Mouse (Mus musculus) embryonic fibroblast, embryonic 13.5 days (primary cell): ENCODE measurements around the gene Olfr1504. TPM values are rescaled to one million over a fixed set of nuclear protein-coding genes. Genes with fewer than 3 reads are reported as not detected.
"Not testable (repeated sequence)": the region's sequence is repeated elsewhere in the genome, so short reads cannot be mapped to it uniquely, and the experiment has no call there.

Experiments used
- H3K27ac ChIP-seq: 2 replicates; pipeline ENCODE4 v1.5.1; 2012; ENCODE audit warnings: low read length, control low read depth, inconsistent platforms; ENCODE audit not compliant: insufficient read depth
- H3K4me1 ChIP-seq: 2 replicates; pipeline ENCODE4 v1.6.1; 2011; ENCODE audit warnings: low read length; ENCODE audit not compliant: control insufficient read depth, insufficient read depth
- H3K4me3 ChIP-seq: 2 replicates; pipeline ENCODE4 v1.5.1; 2011; ENCODE audit warnings: mild to moderate bottlenecking, control low read depth, low read length; ENCODE audit not compliant: insufficient read depth
- CTCF ChIP-seq: IDR thresholded peaks from 2 replicates; pipeline ENCODE4 v1.5.1; 2011; ENCODE audit warnings: mild to moderate bottlenecking, control low read depth, low read length, moderate library complexity, borderline replicate concordance; ENCODE audit not compliant: insufficient read depth
- POLR2A ChIP-seq: IDR thresholded peaks from 2 replicates; pipeline ENCODE4 v1.6.1; 2011; ENCODE audit warnings: low read depth, mild to moderate bottlenecking, control low read depth, low read length, moderate library complexity
- polyA plus RNA-seq: library from polyadenylated mRNA; stranded (reverse); fragments of >200 nt; gene quantifications from 2 replicates; pipeline ENCODE4 v1.2.4, GENCODE M21; 2011; ENCODE audit warnings: low read depth; ENCODE audit not compliant: missing spikeins, insufficient read length

Olfr1504 gene
- polyA plus RNA-seq = not detected in 2 replicates

DNA sequence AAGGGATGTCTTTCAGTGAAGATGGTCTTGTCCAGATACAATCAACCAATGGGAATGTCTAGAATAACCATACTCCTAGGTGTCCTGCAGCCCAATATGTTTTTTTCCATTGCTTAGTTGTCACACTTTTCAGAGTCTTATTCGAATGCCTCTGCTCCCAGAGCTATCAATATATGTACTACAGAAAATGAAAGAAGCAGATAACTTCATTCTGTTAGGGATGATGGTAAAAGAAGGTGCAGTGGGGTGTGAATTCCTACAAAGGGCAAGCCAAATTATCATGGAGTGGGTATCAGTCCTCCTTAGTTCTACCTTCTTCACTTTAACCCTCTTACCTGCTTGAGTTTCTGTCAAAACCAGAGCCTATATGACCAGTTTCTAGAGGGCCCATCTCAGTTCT is at the start of gene Olfr1504:
TSS of gene Olfr1504 (minus strand) at position 101 of the 400 bp plus-strand sequence.
- no peak for TF ChIP-seq POLR2A
- H3K4me3 ChIP-seq = no peak within 1 kb of the TSS
- H3K27ac ChIP-seq = no peak within 1 kb of the TSS
- no peaks in the 10 kb centered on the region for H3K4me1 ChIP-seq

DNA sequence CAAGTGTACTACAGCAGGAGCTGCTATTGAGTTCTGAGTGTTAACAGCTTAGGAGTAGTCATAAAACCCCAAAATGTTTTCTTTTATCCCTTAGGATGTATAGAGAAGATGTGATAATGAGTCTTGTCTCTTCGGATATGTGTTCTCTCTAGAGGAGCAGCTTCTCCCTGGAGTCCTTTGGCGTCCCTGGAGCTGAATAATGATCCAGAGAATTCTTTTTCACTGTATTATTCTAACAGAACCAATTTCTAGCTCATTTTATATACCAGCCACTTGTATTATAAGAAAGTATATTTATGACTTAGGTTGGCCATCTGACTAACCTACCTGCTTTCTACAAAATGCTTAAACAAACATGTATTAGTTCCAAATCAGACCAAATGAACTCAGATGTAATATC is 15.5 kb upstream of the Olfr1504 start, which contains the start of gene Olfr1505:
TSS of gene Olfr1505 (plus strand) at position 301 of the 400 bp plus-strand sequence.
- Histone ChIP-seq H3K4me1 (no peaks in the 10 kb centered on the region), H3K4me3 (no peak within 1 kb of the TSS), H3K27ac (no peak within 1 kb of the TSS)
- TF ChIP-seq CTCF (no peak), POLR2A (no peak)

DNA sequence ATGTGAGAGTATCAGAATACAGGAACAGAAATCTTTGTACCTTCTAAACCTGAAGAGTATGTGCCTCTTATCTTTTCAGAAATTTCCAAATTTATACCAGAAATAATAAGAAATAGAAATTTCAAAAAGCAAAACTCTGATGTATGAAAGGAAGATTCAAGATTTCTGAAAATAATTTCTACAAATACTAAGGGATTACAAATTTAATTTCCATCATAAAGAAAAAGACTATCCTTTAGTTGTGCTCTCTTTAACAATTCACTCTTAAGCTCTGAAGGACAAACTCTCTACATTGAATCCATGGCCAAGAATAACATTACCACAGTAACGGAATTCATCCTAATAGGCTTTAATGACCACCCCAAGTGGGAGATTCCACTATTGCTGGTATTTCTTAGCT is 36.2 kb downstream of the Olfr1504 start, which contains the start of gene Olfr1502:
TSS of gene Olfr1502 (plus strand) at position 301 of the 400 bp plus-strand sequence.
- H3K27ac ChIP-seq = no peak within 1 kb of the TSS
- no peaks in the 10 kb centered on the region for H3K4me1 ChIP-seq
- no peak for TF ChIP-seq POLR2A
- TF ChIP-seq CTCF = no peak
- H3K4me3 ChIP-seq = no peak within 1 kb of the TSS

DNA sequence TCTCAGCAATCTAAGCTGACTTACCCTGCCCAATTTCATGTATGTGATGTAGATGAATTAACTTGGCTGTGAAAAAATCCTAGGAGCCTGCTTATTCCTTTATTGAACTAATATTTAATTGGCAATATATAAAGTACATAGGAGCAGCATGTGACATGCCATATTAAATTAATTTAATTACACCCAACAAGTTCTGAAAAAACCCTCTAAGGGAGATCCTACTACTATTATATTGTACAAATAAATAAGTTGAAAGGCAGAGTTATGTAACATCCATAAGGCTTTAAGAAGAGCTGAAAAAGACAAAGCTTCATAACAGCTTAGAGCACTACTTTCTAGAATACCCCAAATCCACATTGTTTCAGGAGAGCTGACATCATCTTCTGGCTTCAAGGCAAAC is 47.1 kb downstream of the Olfr1504 start, which contains the start of gene Olfr1501:
TSS of gene Olfr1501 (minus strand) at position 101 of the 400 bp plus-strand sequence.
- H3K4me1 ChIP-seq = not testable (repeated sequence)

More for the DNA sequence above, 47.1 kb downstream of the Olfr1504 start, which contains the start of gene Olfr1501:
- H3K27ac ChIP-seq, H3K4me3 ChIP-seq: not testable (repeated sequence)

Other genes starting within 250 kb of the Olfr1504 start
- not detected in 2 replicates for gene Olfr1490, start 246.8 kb downstream of the Olfr1504 start, polyA plus RNA-seq
- gene Olfr1491, start 200.7 kb downstream of the Olfr1504 start, polyA plus RNA-seq = not detected in 2 replicates
- not detected in 2 replicates for gene Olfr1493-ps1, start 174.7 kb downstream of the Olfr1504 start, polyA plus RNA-seq
- not detected in 2 replicates for gene Olfr1494, start 158.2 kb downstream of the Olfr1504 start, polyA plus RNA-seq
- gene Olfr1495, start 133.3 kb downstream of the Olfr1504 start, polyA plus RNA-seq = not detected in 2 replicates
- not detected in 2 replicates for gene Olfr1496, start 120.0 kb downstream of the Olfr1504 start, polyA plus RNA-seq
- not detected in 2 replicates for gene Olfr1497, start 99.7 kb downstream of the Olfr1504 start, polyA plus RNA-seq
- gene Olfr1499, start 78.5 kb downstream of the Olfr1504 start, polyA plus RNA-seq = not detected in 2 replicates
- not detected in 2 replicates for gene Olfr1500, start 67.4 kb downstream of the Olfr1504 start, polyA plus RNA-seq
- gene Olfr1501, start 47.2 kb downstream of the Olfr1504 start, polyA plus RNA-seq = not detected in 2 replicates
- gene Olfr1502, start 36.1 kb downstream of the Olfr1504 start, polyA plus RNA-seq = not detected in 2 replicates
- not detected in 2 replicates for gene Olfr1505, start 15.6 kb upstream of the Olfr1504 start, polyA plus RNA-seq